Mouse (Mus musculus): ENCODE data around the gene Gm9745. TPM values are rescaled to one million over a fixed set of nuclear protein-coding genes. Genes with fewer than 3 reads are reported as not detected.
"Not testable (repeated sequence)": the region's sequence is repeated elsewhere in the genome, so short reads cannot be mapped to it uniquely, and the experiment has no call there.

Gm9745 gene
- total RNA-seq (2017): not detected in 2 replicates

- ATAC-seq (ENCODE audit: extremely low read depth, insufficient number of reproducible peaks, low FRiP score, poor library complexity, severe bottlenecking): not testable (repeated sequence)
These were observed at the start of gene Gm9745 for GRCm38 (mm10) chr13:8948131-8948530. Gm9745 (minus strand) TSS chr13:8948231.

- not testable (repeated sequence) for ATAC-seq (ENCODE audit: extremely low read depth, insufficient number of reproducible peaks, low FRiP score, poor library complexity, severe bottlenecking)
These were observed 49.2 kb upstream of the Gm9745 start for GRCm38 (mm10) chr13:8997221-8997620.

- peak; percentile 99 for ATAC-seq (ENCODE audit: extremely low read depth, insufficient number of reproducible peaks, low FRiP score, poor library complexity, severe bottlenecking)
These were observed 48.2 kb upstream of the Gm9745 start, which contains the start of gene Gtpbp4 for GRCm38 (mm10) chr13:8995990-8996786. Gtpbp4 (minus strand) TSS chr13:8996083.

- no peak for ATAC-seq (ENCODE audit: extremely low read depth, insufficient number of reproducible peaks, low FRiP score, poor library complexity, severe bottlenecking)
These were observed 47.3 kb upstream of the Gm9745 start for GRCm38 (mm10) chr13:8995159-8995989.

- ATAC-seq (ENCODE audit: extremely low read depth, insufficient number of reproducible peaks, low FRiP score, poor library complexity, severe bottlenecking): no peak
These were observed 44.2 kb upstream of the Gm9745 start for GRCm38 (mm10) chr13:8992231-8992630.

GRCm38 (mm10) chr13:8972972-8973371, 24.9 kb upstream of the Gm9745 start:
- ATAC-seq (ENCODE audit: extremely low read depth, insufficient number of reproducible peaks, low FRiP score, poor library complexity, severe bottlenecking): no peak

GRCm38 (mm10) chr13:8972369-8972768, 24.3 kb upstream of the Gm9745 start:
- no peak for ATAC-seq (ENCODE audit: extremely low read depth, insufficient number of reproducible peaks, low FRiP score, poor library complexity, severe bottlenecking)

- no peak for ATAC-seq (ENCODE audit: extremely low read depth, insufficient number of reproducible peaks, low FRiP score, poor library complexity, severe bottlenecking)
These were observed 19.7 kb upstream of the Gm9745 start for GRCm38 (mm10) chr13:8967742-8968141.

GRCm38 (mm10) chr13:8965224-8965623, 17.2 kb upstream of the Gm9745 start:
- ATAC-seq (ENCODE audit: extremely low read depth, insufficient number of reproducible peaks, low FRiP score, poor library complexity, severe bottlenecking): no peak

- ATAC-seq (ENCODE audit: extremely low read depth, insufficient number of reproducible peaks, low FRiP score, poor library complexity, severe bottlenecking): not testable (repeated sequence)
These were observed 14.2 kb upstream of the Gm9745 start for GRCm38 (mm10) chr13:8962266-8962665.

GRCm38 (mm10) chr13:8961128-8961888, 13.3 kb upstream of the Gm9745 start:
- not testable (repeated sequence) for ATAC-seq (ENCODE audit: extremely low read depth, insufficient number of reproducible peaks, low FRiP score, poor library complexity, severe bottlenecking)

- not testable (repeated sequence) for ATAC-seq (ENCODE audit: extremely low read depth, insufficient number of reproducible peaks, low FRiP score, poor library complexity, severe bottlenecking)
These were observed 11.5 kb upstream of the Gm9745 start for GRCm38 (mm10) chr13:8959554-8959953.

GRCm38 (mm10) chr13:8959058-8959457, 11.0 kb upstream of the Gm9745 start:
- ATAC-seq (ENCODE audit: extremely low read depth, insufficient number of reproducible peaks, low FRiP score, poor library complexity, severe bottlenecking): not testable (repeated sequence)

GRCm38 (mm10) chr13:8956873-8957272, 8.8 kb upstream of the Gm9745 start:
- not testable (repeated sequence) for ATAC-seq (ENCODE audit: extremely low read depth, insufficient number of reproducible peaks, low FRiP score, poor library complexity, severe bottlenecking)

GRCm38 (mm10) chr13:8955127-8955526, 7.1 kb upstream of the Gm9745 start:
- ATAC-seq (ENCODE audit: extremely low read depth, insufficient number of reproducible peaks, low FRiP score, poor library complexity, severe bottlenecking): not testable (repeated sequence)

GRCm38 (mm10) chr13:8952563-8952962, 4.5 kb upstream of the Gm9745 start, which contains the start of gene Idi2:
Idi2 (plus strand) TSS chr13:8952863.
- not testable (repeated sequence) for ATAC-seq (ENCODE audit: extremely low read depth, insufficient number of reproducible peaks, low FRiP score, poor library complexity, severe bottlenecking)

- not testable (repeated sequence) for ATAC-seq (ENCODE audit: extremely low read depth, insufficient number of reproducible peaks, low FRiP score, poor library complexity, severe bottlenecking)
These were observed 4.2 kb downstream of the Gm9745 start for GRCm38 (mm10) chr13:8943828-8944227.

- ATAC-seq (ENCODE audit: extremely low read depth, insufficient number of reproducible peaks, low FRiP score, poor library complexity, severe bottlenecking): not testable (repeated sequence)
These were observed 6.3 kb downstream of the Gm9745 start for GRCm38 (mm10) chr13:8941701-8942100.

GRCm38 (mm10) chr13:8941110-8941509, 6.9 kb downstream of the Gm9745 start:
- ATAC-seq (ENCODE audit: extremely low read depth, insufficient number of reproducible peaks, low FRiP score, poor library complexity, severe bottlenecking): not testable (repeated sequence)

Measured in neutrophil, adult 5-6 weeks (primary cell).